Mouse (Mus musculus) liver, embryonic 14.5 days (tissue): ENCODE measurements around the gene Castor2.

ENCODE experiments used
- CTCF ChIP-seq: IDR thresholded peaks from 2 replicates; pipeline ENCODE4 v1.5.1; 2016; ENCODE audit warnings: antibody characterized with exemption, low read depth, control low read depth
- EP300 ChIP-seq: IDR thresholded peaks from 2 replicates; pipeline ENCODE4 v1.6.1; 2016; ENCODE audit warnings: antibody characterized with exemption, low read depth

DNA sequence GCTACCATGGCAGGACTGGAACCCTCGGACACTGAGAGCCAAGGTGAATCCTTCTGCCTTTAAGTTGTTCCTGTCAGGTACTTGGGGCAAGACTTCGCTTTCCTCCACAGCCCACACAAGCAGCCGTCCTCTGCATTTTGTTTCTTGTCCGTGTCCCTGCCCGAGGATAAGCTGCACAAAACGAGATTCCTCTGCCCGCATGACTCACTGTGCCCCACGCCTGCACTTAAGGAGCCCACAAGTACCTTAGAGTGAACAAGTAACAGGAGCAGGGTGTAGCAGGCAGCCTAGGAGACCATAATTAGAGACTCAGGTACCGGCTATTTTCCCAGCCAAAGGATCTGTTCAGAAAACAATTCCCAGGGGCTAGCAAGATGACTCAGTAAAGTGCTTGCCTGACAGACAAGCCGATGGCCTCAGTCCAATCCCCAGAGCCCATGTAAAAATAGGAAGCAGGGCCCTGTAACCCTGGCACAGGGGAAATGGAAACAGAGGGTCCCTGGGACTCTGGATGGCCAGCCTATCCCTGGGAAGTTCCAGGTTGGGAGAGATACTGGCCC lies 47.8 kb downstream of the Castor2 start:
- TF ChIP-seq CTCF, result no peak
- no peak for TF ChIP-seq EP300
